ENCODE assay signal across 19 mouse cellular contexts in genomic region chr11:87268803-87269202, GRCm38 (mm10).
DNase-seq lines count a peak whose midpoint lies in the region; ATAC-seq and TF ChIP-seq lines count a peak whose summit lies in the region.
"Had no signal": no experiment of that assay in that cellular context is flagged by ENCODE, and none has a peak within 500 bp of the region (broad histone marks: within the 10 kb centered on the region; RNA-seq: fewer than 3 reads in every experiment).

No protein-coding gene starts in this region.

- peak; percentile 23; the same call in 1 of the 2 replicates for TF ChIP-seq CTCF in gastrocnemius, adult 2 months (IDR thresholded peaks at IDR 0.05)
- peak; percentile 24; the same call in 1 of the 2 replicates for TF ChIP-seq CTCF in lung, embryonic 14.5 days (IDR thresholded peaks at IDR 0.05; ENCODE audit: low read depth)
- TF ChIP-seq CTCF in MEL (IDR thresholded peaks at IDR 0.05 in 2 of 3, conservative IDR thresholded peaks at IDR 0.05 in 1 of 3; ENCODE audit: control insufficient read depth in 1 of 3, insufficient read depth in 1 of 3, low read depth in 2 of 3, low read length in 3 of 3, poor library complexity in 1 of 3, severe bottlenecking in 1 of 3): peak; percentile 54 to 74 (median 70)

- 78% methylated on average over 2 of the region's 2 CpGs for WGBS in lung, embryonic 14.5 days
- WGBS in kidney, embryonic 14.5 days: 88% methylated on average over 2 of the region's 2 CpGs

- no peak for TF ChIP-seq EP300 in MEL (IDR thresholded peaks at IDR 0.05; ENCODE audit: low read depth in 1 of 2, low read length in 2 of 2)

- no peak for ATAC-seq in lung, embryonic 14.5 days (ENCODE audit: insufficient read depth)
- 0 out of 2 replicates have a peak, but pooled peaks have one; percentile 59 for ATAC-seq in erythroblast, adult 5-6 weeks (replicated peaks; ENCODE audit: low FRiP score, poor library complexity, severe bottlenecking)
- ATAC-seq in kidney, embryonic 14.5 days (ENCODE audit: low FRiP score, low TSS enrichment): no peak
- ATAC-seq: activated CD4-positive, CD25-positive, alpha-beta regulatory T cell, adult 4 months had no signal

- peak; percentile 68 for TF ChIP-seq RAD21 in MEL (IDR thresholded peaks at IDR 0.05; ENCODE audit: low read depth, low read length)

- H3K4me2 ChIP-seq in lung, embryonic 14.5 days: no peak overlapping the region
- no peak overlapping the region for H3K4me2 ChIP-seq in kidney, embryonic 14.5 days (replicated peaks; ENCODE audit: low read depth, low read length)
- H3K4me2 ChIP-seq: heart, embryonic 13.5 days; hindbrain, embryonic 12.5 days; kidney, embryonic 15.5 days; limb, embryonic 15.5 days; neural tube, embryonic 12.5 days had no signal

- H3K4me3 ChIP-seq in gastrocnemius, adult 2 months: no peak overlapping the region
- H3K4me3 ChIP-seq in lung, embryonic 14.5 days (ENCODE audit: low read depth, low read length): no peak overlapping the region
- H3K4me3 ChIP-seq in MEL (ENCODE audit: control insufficient read depth in 1 of 2, insufficient read depth in 1 of 2, low read depth in 2 of 2, low read length in 2 of 2): no peak overlapping the region
- no peak overlapping the region for H3K4me3 ChIP-seq in kidney, embryonic 14.5 days (ENCODE audit: low read length)
- H3K4me3 ChIP-seq: forebrain, embryonic 10.5 days; heart, embryonic 13.5 days; hindbrain, embryonic 12.5 days; kidney, embryonic 15.5 days; limb, embryonic 15.5 days; neural tube, embryonic 12.5 days had no signal

- DNase-seq in gastrocnemius, adult 2 months: no peak
- no peak for DNase-seq in gastrocnemius, postnatal 4 days (ENCODE audit: low spot score in 2 of 2)
- no peak for DNase-seq in lung, embryonic 14.5 days
- no peak for DNase-seq in lung, postnatal 36 days
- DNase-seq in MEL (ENCODE audit: low read depth, low spot score): peak; percentile 76
- no peak for DNase-seq in cerebellum, postnatal 25 days
- DNase-seq: cerebellum, adult 9-10 months; lung, postnatal 14 days; midbrain, embryonic 14.5 days; retina, postnatal 1 day had no signal

- H3K9ac ChIP-seq in lung, embryonic 14.5 days: no peak overlapping the region
- H3K9ac ChIP-seq in MEL (ENCODE audit: control insufficient read depth, low read depth, low read length, poor library complexity, severe bottlenecking): no peak overlapping the region
- H3K9ac ChIP-seq in kidney, embryonic 14.5 days (ENCODE audit: low read depth, low read length): no peak overlapping the region
- H3K9ac ChIP-seq: heart, embryonic 13.5 days; hindbrain, embryonic 12.5 days; kidney, embryonic 15.5 days; limb, embryonic 15.5 days; neural tube, embryonic 12.5 days had no signal

- no peaks in the 10 kb centered on the region for H3K9me3 ChIP-seq in lung, embryonic 14.5 days (ENCODE audit: low read depth, low read length)
- no peaks in the 10 kb centered on the region for H3K9me3 ChIP-seq in MEL (replicated peaks; ENCODE audit: insufficient read depth, low read length)
- H3K9me3 ChIP-seq in kidney, embryonic 14.5 days (ENCODE audit: control insufficient read depth, low read length): no peaks in the 10 kb centered on the region
- H3K9me3 ChIP-seq: forebrain, embryonic 10.5 days; heart, embryonic 13.5 days; hindbrain, embryonic 12.5 days; kidney, embryonic 15.5 days; limb, embryonic 15.5 days; neural tube, embryonic 12.5 days had no signal

- intact Hi-C loops in gastrocnemius, adult 2 months (cut with DNase I): no loop called here

- H3K4me1 ChIP-seq in lung, embryonic 14.5 days (ENCODE audit: insufficient read depth): no peaks in the 10 kb centered on the region
- H3K4me1 ChIP-seq in MEL (ENCODE audit: control insufficient read depth in 1 of 2, insufficient read depth in 2 of 2, low read length in 2 of 2): no peaks in the 10 kb centered on the region
- H3K4me1 ChIP-seq in kidney, embryonic 14.5 days (ENCODE audit: control insufficient read depth, insufficient read depth, low read length): 0 out of 2 replicates have a peak, but pooled peaks cover 2% of the 10 kb centered on the region
- H3K4me1 ChIP-seq: limb, embryonic 15.5 days had no signal

- H3K79me2 ChIP-seq in MEL (ENCODE audit: control insufficient read depth, insufficient read depth, low read length, poor library complexity): no peaks in the 10 kb centered on the region

- H3K27me3 ChIP-seq in lung, embryonic 14.5 days (ENCODE audit: insufficient read depth, low read length): no peaks in the 10 kb centered on the region
- no peaks in the 10 kb centered on the region for H3K27me3 ChIP-seq in MEL (ENCODE audit: control insufficient read depth in 1 of 2, insufficient read depth in 2 of 2, low read length in 2 of 2)
- H3K27me3 ChIP-seq in kidney, embryonic 14.5 days (ENCODE audit: control insufficient read depth, insufficient read depth, low read length): no peaks in the 10 kb centered on the region
- H3K27me3 ChIP-seq: heart, embryonic 13.5 days; hindbrain, embryonic 12.5 days; kidney, embryonic 15.5 days; limb, embryonic 15.5 days; neural tube, embryonic 12.5 days had no signal

- no peak for TF ChIP-seq POLR2A in MEL (IDR thresholded peaks at IDR 0.05; ENCODE audit: control insufficient read depth in 1 of 2, insufficient read depth in 1 of 2, low read depth in 1 of 2, low read length in 2 of 2, poor library complexity in 1 of 2)

- no peak overlapping the region for H3K27ac ChIP-seq in gastrocnemius, adult 2 months
- no peak overlapping the region for H3K27ac ChIP-seq in lung, embryonic 14.5 days (ENCODE audit: low read depth)
- no peak overlapping the region for H3K27ac ChIP-seq in MEL (ENCODE audit: control insufficient read depth, low read depth, low read length)
- no peak overlapping the region for H3K27ac ChIP-seq in kidney, embryonic 14.5 days (ENCODE audit: low read depth, low read length)
- H3K27ac ChIP-seq: forebrain, embryonic 10.5 days; heart, embryonic 13.5 days; hindbrain, embryonic 12.5 days; kidney, embryonic 15.5 days; limb, embryonic 15.5 days; neural tube, embryonic 12.5 days had no signal

- H3K36me3 ChIP-seq in lung, embryonic 14.5 days (ENCODE audit: insufficient read depth): no peaks in the 10 kb centered on the region
- no peaks in the 10 kb centered on the region for H3K36me3 ChIP-seq in MEL (ENCODE audit: control insufficient read depth in 1 of 2, insufficient read depth in 2 of 2, low read length in 2 of 2)
- H3K36me3 ChIP-seq in kidney, embryonic 14.5 days (ENCODE audit: control insufficient read depth, insufficient read depth, low read length): no peaks in the 10 kb centered on the region
- H3K36me3 ChIP-seq: forebrain, embryonic 10.5 days; heart, embryonic 13.5 days; hindbrain, embryonic 12.5 days; kidney, embryonic 15.5 days; limb, embryonic 15.5 days; neural tube, embryonic 12.5 days had no signal

TF ChIP-seq in MEL, 35 proteins besides CTCF, POLR2A, EP300 and RAD21:
- no peak for TF ChIP-seq NRF1 (IDR thresholded peaks at IDR 0.05; ENCODE audit: insufficient read depth, low read depth, low read length, poor library complexity, severe bottlenecking)
- peak; percentile 68 for TF ChIP-seq SMC3 (IDR thresholded peaks at IDR 0.05; ENCODE audit: low read depth, low read length)
- no peak for TF ChIP-seq JUND (IDR thresholded peaks at IDR 0.05; ENCODE audit: low read depth, low read length)
- peak; percentile 51 for TF ChIP-seq ZC3H11A (IDR thresholded peaks at IDR 0.05; ENCODE audit: low read depth, low read length)
- 0 out of 2 replicates have a peak, but pooled peaks have one; percentile 38 for TF ChIP-seq MYC (IDR thresholded peaks at IDR 0.05; ENCODE audit: low read depth, low read length)
